Mouse (Mus musculus) CH12.LX (cell line): ENCODE data around the gene Sertad1. TPM values are rescaled to one million over a fixed set of nuclear protein-coding genes. Genes with fewer than 3 reads are reported as not detected.
A peak's percentile ranks its signal among the peaks of the same experiment; 100 is the strongest.

Source experiments
- DNase-seq: peaks from one replicate; pipeline ENCODE4 v3.0.0-alpha.2; 2013; ENCODE audit errors: extremely low read depth
- H3K27ac ChIP-seq: 2 replicates; pipeline ENCODE4 v1.5.1; 2012; ENCODE audit warnings: low read depth, mild to moderate bottlenecking, control low read depth, moderate library complexity; ENCODE audit not compliant: insufficient read depth
- H3K27me3 ChIP-seq: replicated peaks from 2 replicates; pipeline ENCODE3; 2012; ENCODE audit warnings: inconsistent platforms
- H3K36me3 ChIP-seq, 2 experiments: replicated peaks in 1 of 2; 2 replicates each; pipeline versions ENCODE3 to v1.6.1; 2012; ENCODE audit warnings: inconsistent platforms in 1 of 2, low read length in 1 of 2, mild to moderate bottlenecking in 1 of 2, mixed read lengths in 1 of 2, moderate library complexity in 1 of 2; ENCODE audit not compliant: control insufficient read depth in 1 of 2, insufficient read depth in 1 of 2
- H3K4me1 ChIP-seq, 2 experiments: 2 replicates each; pipeline ENCODE4 v1.6.1; 2012; ENCODE audit warnings: inconsistent platforms in 1 of 2, moderate library complexity in 1 of 2; ENCODE audit not compliant: insufficient read depth in 2 of 2, control insufficient read depth in 1 of 2
- H3K4me2 ChIP-seq: 2 replicates; pipeline ENCODE4 v1.6.1; 2012; ENCODE audit warnings: low read depth, mild to moderate bottlenecking, control low read depth; ENCODE audit not compliant: poor library complexity, insufficient read depth, severe bottlenecking
- H3K4me3 ChIP-seq, 3 experiments: fragments of 150-350 bp in 1 of 3; sonication (generic) in 1 of 3; replicated peaks in 1 of 3; 2 replicates each; pipeline versions ENCODE3 to v1.5.1; 2011 to 2012; ENCODE audit warnings: low read depth in 2 of 3, low read length in 2 of 3, mild to moderate bottlenecking in 2 of 3, moderate library complexity in 2 of 3, control low read depth in 1 of 3, improper control_type of control experiment in 1 of 3, inconsistent platforms in 1 of 3, mixed read lengths in 1 of 3; ENCODE audit not compliant: poor library complexity in 1 of 3
- H3K79me2 ChIP-seq: replicated peaks from 2 replicates; pipeline ENCODE4 v1.6.1; 2012; ENCODE audit warnings: mild to moderate bottlenecking, moderate library complexity; ENCODE audit not compliant: control insufficient read depth, poor library complexity, insufficient read depth, severe bottlenecking; ENCODE audit errors: extremely low read depth
- H3K9ac ChIP-seq: 2 replicates; pipeline ENCODE4 v1.6.1; 2012; ENCODE audit warnings: low read depth, mild to moderate bottlenecking, control low read depth, moderate library complexity; ENCODE audit not compliant: insufficient read depth
- H3K9me3 ChIP-seq: replicated peaks from 2 replicates; pipeline ENCODE3; 2012; ENCODE audit warnings: low read length, inconsistent platforms, mixed read lengths
- CHD1 ChIP-seq: IDR thresholded peaks from 2 replicates; pipeline ENCODE4 v1.6.1; 2012; ENCODE audit warnings: low read depth, low read length, improper control_type of control experiment, inconsistent platforms
- CHD2 ChIP-seq: IDR thresholded peaks from 2 replicates; pipeline ENCODE4 v1.6.1; 2011; ENCODE audit warnings: low read length, improper control_type of control experiment
- CTCF ChIP-seq, 2 experiments: IDR thresholded peaks in 1 of 2; conservative IDR thresholded peaks in 1 of 2; 2 replicates each; pipeline ENCODE4 v1.5.1; 2011 to 2012; ENCODE audit warnings: low read depth in 2 of 2, low read length in 2 of 2, improper control_type of control experiment in 1 of 2, inconsistent platforms in 1 of 2, mild to moderate bottlenecking in 1 of 2, moderate library complexity in 1 of 2
- E2F4 ChIP-seq: IDR thresholded peaks from 2 replicates; pipeline ENCODE4 v1.6.1; 2011; ENCODE audit warnings: low read depth, low read length, improper control_type of control experiment; ENCODE audit not compliant: insufficient replicate concordance
- ELF1 ChIP-seq: IDR thresholded peaks from 2 replicates; pipeline ENCODE4 v1.6.1; 2014; ENCODE audit warnings: low read depth, mild to moderate bottlenecking, inconsistent platforms, low read length, improper control_type of control experiment
- EP300 ChIP-seq: IDR thresholded peaks from 2 replicates; pipeline ENCODE4 v1.6.1; 2011; ENCODE audit warnings: low read length, improper control_type of control experiment
- ETS1 ChIP-seq: conservative IDR thresholded peaks from 2 replicates; pipeline ENCODE4 v1.6.1; 2012; ENCODE audit warnings: low read depth, mild to moderate bottlenecking, inconsistent platforms, low read length, improper control_type of control experiment, moderate library complexity
- GABPA ChIP-seq: IDR thresholded peaks from 2 replicates; pipeline ENCODE4 v1.6.1; 2012; ENCODE audit warnings: low read depth, low read length, improper control_type of control experiment, inconsistent platforms; ENCODE audit not compliant: insufficient replicate concordance
- HCFC1 ChIP-seq: IDR thresholded peaks from 2 replicates; pipeline ENCODE4 v1.6.1; 2012; ENCODE audit warnings: low read depth, mild to moderate bottlenecking, inconsistent platforms, low read length, improper control_type of control experiment
- IRF4 ChIP-seq: IDR thresholded peaks from 2 replicates; pipeline ENCODE4 v1.6.1; 2014; ENCODE audit warnings: low read depth, mild to moderate bottlenecking, inconsistent platforms, low read length, improper control_type of control experiment
- JUN ChIP-seq: IDR thresholded peaks from 2 replicates; pipeline ENCODE4 v1.6.1; 2011; ENCODE audit warnings: low read depth, mild to moderate bottlenecking, low read length, improper control_type of control experiment, moderate library complexity; ENCODE audit not compliant: insufficient read depth
- JUND ChIP-seq: conservative IDR thresholded peaks from 2 replicates; pipeline ENCODE4 v1.6.1; 2011; ENCODE audit warnings: low read depth, low read length, improper control_type of control experiment
- KAT2A ChIP-seq: IDR thresholded peaks from 2 replicates; pipeline ENCODE4 v1.6.1; 2012; ENCODE audit warnings: low read length, improper control_type of control experiment, inconsistent platforms; ENCODE audit not compliant: insufficient replicate concordance
- MAFK ChIP-seq: IDR thresholded peaks from 2 replicates; pipeline ENCODE4 v1.6.1; 2011; ENCODE audit warnings: low read length, improper control_type of control experiment; ENCODE audit not compliant: insufficient replicate concordance
- MAX ChIP-seq: IDR thresholded peaks from 2 replicates; pipeline ENCODE4 v1.6.1; 2011; ENCODE audit warnings: low read length, improper control_type of control experiment
- MAZ ChIP-seq: IDR thresholded peaks from 2 replicates; pipeline ENCODE4 v1.6.1; 2012; ENCODE audit warnings: low read depth, mild to moderate bottlenecking, inconsistent platforms, low read length, improper control_type of control experiment, moderate library complexity
- MEF2A ChIP-seq: IDR thresholded peaks from 2 replicates; pipeline ENCODE4 v1.6.1; 2014; ENCODE audit warnings: low read depth, mild to moderate bottlenecking, inconsistent platforms, low read length, improper control_type of control experiment, borderline replicate concordance
- MXI1 ChIP-seq: IDR thresholded peaks from 2 replicates; pipeline ENCODE4 v1.6.1; 2011; ENCODE audit warnings: mild to moderate bottlenecking, low read depth, low read length, improper control_type of control experiment
- MYC ChIP-seq: IDR thresholded peaks from 2 replicates; pipeline ENCODE4 v1.6.1; 2011; ENCODE audit warnings: low read depth, mild to moderate bottlenecking, improper control_type of control experiment, low read length
- NELFE ChIP-seq: IDR thresholded peaks from 2 replicates; pipeline ENCODE4 v1.6.1; 2011; ENCODE audit warnings: low read depth, low read length, improper control_type of control experiment
- NRF1 ChIP-seq: IDR thresholded peaks from 2 replicates; pipeline ENCODE4 v1.6.1; 2014; ENCODE audit warnings: low read depth, mild to moderate bottlenecking, inconsistent platforms, low read length, improper control_type of control experiment, moderate library complexity
- PAX5 ChIP-seq: IDR thresholded peaks from 2 replicates; pipeline ENCODE4 v1.6.1; 2012; ENCODE audit warnings: low read length, inconsistent platforms, mixed read lengths
- POLR2A ChIP-seq: IDR thresholded peaks from 2 replicates; pipeline ENCODE4 v1.6.1; 2011; ENCODE audit warnings: low read depth, mild to moderate bottlenecking, improper control_type of control experiment, low read length
- POLR2AphosphoS2 ChIP-seq: IDR thresholded peaks from 2 replicates; pipeline ENCODE4 v1.6.1; 2011; ENCODE audit warnings: low read depth, low read length, improper control_type of control experiment
- RAD21 ChIP-seq: IDR thresholded peaks from 2 replicates; pipeline ENCODE4 v1.6.1; 2011; ENCODE audit warnings: low read depth, mild to moderate bottlenecking, low read length, improper control_type of control experiment, moderate library complexity
- RCOR1 ChIP-seq: conservative IDR thresholded peaks from 2 replicates; pipeline ENCODE4 v1.6.1; 2012; ENCODE audit warnings: low read depth, mild to moderate bottlenecking, inconsistent platforms, low read length, improper control_type of control experiment
- SIN3A ChIP-seq: IDR thresholded peaks from 2 replicates; pipeline ENCODE4 v1.6.1; 2012; ENCODE audit warnings: low read length, improper control_type of control experiment, inconsistent platforms
- SMC3 ChIP-seq: IDR thresholded peaks from 2 replicates; pipeline ENCODE4 v1.6.1; 2011; ENCODE audit warnings: low read depth, low read length, improper control_type of control experiment
- TBP ChIP-seq: conservative IDR thresholded peaks from 2 replicates; pipeline ENCODE4 v1.6.1; 2011; ENCODE audit warnings: low read depth, low read length, improper control_type of control experiment
- TCF12 ChIP-seq: IDR thresholded peaks from 2 replicates; pipeline ENCODE4 v1.6.1; 2014; ENCODE audit warnings: low read depth, mild to moderate bottlenecking, inconsistent platforms, low read length, improper control_type of control experiment
- UBTF ChIP-seq: IDR thresholded peaks from 2 replicates; pipeline ENCODE4 v1.6.1; 2012; ENCODE audit warnings: low read depth, mild to moderate bottlenecking, inconsistent platforms, low read length, improper control_type of control experiment, moderate library complexity
- USF1 ChIP-seq: IDR thresholded peaks from 2 replicates; pipeline ENCODE4 v1.6.1; 2014; ENCODE audit warnings: low read depth, mild to moderate bottlenecking, inconsistent platforms, low read length, improper control_type of control experiment
- USF2 ChIP-seq: conservative IDR thresholded peaks from 2 replicates; pipeline ENCODE4 v1.6.1; 2011; ENCODE audit warnings: low read depth, low read length, improper control_type of control experiment
- ZC3H11A ChIP-seq: IDR thresholded peaks from 2 replicates; pipeline ENCODE4 v1.6.1; 2012; ENCODE audit warnings: low read depth, mild to moderate bottlenecking, inconsistent platforms, low read length, improper control_type of control experiment
- ZKSCAN1 ChIP-seq: IDR thresholded peaks from 2 replicates; pipeline ENCODE4 v1.6.1; 2012; ENCODE audit warnings: low read depth, inconsistent platforms, low read length, improper control_type of control experiment, borderline replicate concordance
- ZMIZ1 ChIP-seq: IDR thresholded peaks from 2 replicates; pipeline ENCODE4 v1.6.1; 2012; ENCODE audit warnings: low read depth, mild to moderate bottlenecking, inconsistent platforms, low read length, improper control_type of control experiment
- ZNF384 ChIP-seq: IDR thresholded peaks from 2 replicates; pipeline ENCODE4 v1.6.1; 2012; ENCODE audit warnings: low read depth, low read length, improper control_type of control experiment, inconsistent platforms
- dilution Hi-C: fragments of 300-500 bp; cut with MboI; formaldehyde crosslinking; loops from 2 replicates; pipeline ENCODE4 v1.14.3; 2020; ENCODE audit warnings: low sequenced_read_pairs; ENCODE audit not compliant: extremely low pct_unique_long_range_greater_than_20kb, extremely low pct_ligation_motif_present
- in situ Hi-C: fragments of 300-500 bp; cut with MboI; formaldehyde crosslinking; loops from 3 replicates; pipeline ENCODE4 v1.14.3; 2019; ENCODE audit warnings: low sequenced_read_pairs, low pct_ligation_motif_present, low pct_unique_long_range_greater_than_20kb, mixed read lengths
- polyA plus RNA-seq: library from polyadenylated mRNA; unstranded; fragments of >175 nt; gene quantifications from 2 replicates; pipeline ENCODE4 v1.2.1, GENCODE M21; 2012; ENCODE audit warnings: low read depth; ENCODE audit not compliant: insufficient read length
- total RNA-seq, 2 experiments: library from RNA; depleted of rRNA; stranded (reverse); fragments of 300-350 nt in 1 of 2; fragments of >200 nt in 1 of 2; gene quantifications; 2 replicates each; pipeline ENCODE4 v1.2.3; 2012 to 2014

Gene Sertad1
- total RNA-seq (2012; rRNA removed) (8.0 and 8.3 TPM in 2 replicates), total RNA-seq (2014; rRNA removed) (8.1 and 9.1 TPM in 2 replicates), polyA plus RNA-seq (5.0 and 7.4 TPM in 2 replicates)

GRCm38 (mm10) chr7:27486770-27487697 lies at the start of gene Sertad1:
Sertad1 (plus strand) TSS chr7:27486910.
- Histone ChIP-seq H3K27ac (peak within 1 kb of the TSS; percentile 31), H3K79me2 (no peaks in the 10 kb centered on the region), H3K4me1 (peaks cover 5 to 47% of the 10 kb centered on the region in 2 experiments), H3K27me3 (no peaks in the 10 kb centered on the region), H3K9ac (peak within 1 kb of the TSS; percentile 77), H3K4me3 (peak within 1 kb of the TSS; percentile 59 to 78 (median 69)), H3K9me3 (no peaks in the 10 kb centered on the region), H3K4me2 (peak within 1 kb of the TSS; percentile 87), H3K36me3 (peaks cover 0 to 10% of the 10 kb centered on the region in 2 experiments)
- DNase-seq: peak; percentile 99
- in situ Hi-C loops: no loop called here
- dilution Hi-C loops: no loop called here
- TF ChIP-seq ZC3H11A: no peak
- peak; percentile 70 for TF ChIP-seq ELF1
- TF ChIP-seq SIN3A: no peak; the same call in 1 of the 2 replicates
- TF ChIP-seq CTCF (conservative IDR thresholded peaks at IDR 0.05 in 1 of 2, IDR thresholded peaks at IDR 0.05 in 1 of 2; ENCODE audit: low read depth in 2 of 2, low read length in 2 of 2): peak in 1 of 2 experiments; percentile 61; a peak in 2 of 4 replicates
- TF ChIP-seq MAZ: peak; percentile 85
- TF ChIP-seq MXI1: peak; percentile 57
- no peak for TF ChIP-seq MYC
- no peak for TF ChIP-seq JUN
- no peak for TF ChIP-seq MAFK
- no peak for TF ChIP-seq JUND
- TF ChIP-seq KAT2A: 0 out of 2 replicates have a peak, but pooled peaks have one; percentile 4
- TF ChIP-seq USF2: no peak
- no peak for TF ChIP-seq PAX5
- TF ChIP-seq RCOR1: no peak
- TF ChIP-seq ETS1: no peak
- TF ChIP-seq MAX: peak; percentile 59
- TF ChIP-seq NELFE: peak; percentile 97
- peak; percentile 19; the same call in 1 of the 2 replicates for TF ChIP-seq IRF4
- no peak for TF ChIP-seq CHD1
- TF ChIP-seq TCF12: peak; percentile 94
- peak; percentile 70; the same call in 1 of the 2 replicates for TF ChIP-seq E2F4
- no peak; the same call in 1 of the 2 replicates for TF ChIP-seq SMC3
- peak; percentile 93 for TF ChIP-seq NRF1
- TF ChIP-seq POLR2AphosphoS2: peak; percentile 97
- no peak for TF ChIP-seq USF1
- TF ChIP-seq CHD2: peak; percentile 58; the same call in 1 of the 2 replicates
- TF ChIP-seq TBP: peak; percentile 92
- TF ChIP-seq ZMIZ1: peak; percentile 95
- no peak for TF ChIP-seq ZNF384
- no peak; the same call in 1 of the 2 replicates for TF ChIP-seq HCFC1
- 0 out of 2 replicates have a peak, but pooled peaks have one; percentile 12 for TF ChIP-seq UBTF
- no peak for TF ChIP-seq RAD21
- TF ChIP-seq GABPA: no peak
- TF ChIP-seq MEF2A: no peak; the same call in 1 of the 2 replicates
- no peak for TF ChIP-seq EP300
- TF ChIP-seq POLR2A: peak; percentile 100
- no peak for TF ChIP-seq ZKSCAN1
